Mouse (Mus musculus) adrenal gland, postnatal 25 days (tissue): Measurements from ENCODE around the gene Nom1. TPM values are rescaled to one million over a fixed set of nuclear protein-coding genes. Genes with fewer than 3 reads are reported as not detected.
A peak's percentile ranks its signal among the peaks of the same experiment; 100 is the strongest.
"Not testable (repeated sequence)": the region's sequence is repeated elsewhere in the genome, so short reads cannot be mapped to it uniquely, and the experiment has no call there.

ENCODE experiments used
- DNase-seq: peaks from one replicate; pipeline ENCODE4 v3.0.0; 2021; ENCODE audit warnings: mixed read lengths
- long read RNA-seq: library from polyadenylated mRNA; stranded (forward); transcript quantifications from one replicate; pipeline ENCODE4 v2.0.0, GENCODE M21; 2021
- total RNA-seq: library from RNA; stranded (reverse); gene quantifications from 2 replicates; pipeline ENCODE4 v1.2.3, GENCODE M21; 2021

The Nom1 gene
- 31.4 and 45.8 TPM in 2 replicates for total RNA-seq
- long read RNA-seq, full-length matches to known transcripts, result 64 of 82 reads
- long read RNA-seq, partial matches to known transcripts, result 7 of 82 reads
- long read RNA-seq, other reads (novel, unspliced or antisense), result 11 of 82 reads

GRCm38 (mm10) chr5:29434228-29434871 lies at the start of gene Nom1:
Nom1 (plus strand) TSS chr5:29434664.
- DNase-seq, result peak; percentile 87

DNA sequence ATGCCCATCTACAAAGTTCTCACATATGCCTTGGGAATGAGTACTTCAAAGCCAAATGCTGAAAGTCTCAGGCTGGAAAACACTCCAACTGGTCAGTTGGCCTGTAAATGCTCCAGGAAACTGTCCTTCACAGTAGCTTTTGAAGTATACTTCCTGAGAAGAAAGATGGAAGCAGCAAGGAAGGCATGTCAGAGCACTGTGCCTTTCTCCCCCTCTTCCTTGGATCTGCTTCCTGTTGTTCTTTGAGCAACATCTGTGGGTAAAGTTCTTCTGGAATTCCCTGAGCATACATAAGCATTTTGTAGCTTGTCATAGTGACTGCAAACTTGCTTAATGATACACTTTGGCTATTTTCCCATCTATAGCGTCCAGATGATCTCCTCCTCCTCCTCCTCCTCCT lies 46.9 kb upstream of the Nom1 start:
- no peak for DNase-seq

GRCm38 (mm10) chr5:29388181-29388943 lies 46.1 kb upstream of the Nom1 start:
- DNase-seq, result no peak

DNA sequence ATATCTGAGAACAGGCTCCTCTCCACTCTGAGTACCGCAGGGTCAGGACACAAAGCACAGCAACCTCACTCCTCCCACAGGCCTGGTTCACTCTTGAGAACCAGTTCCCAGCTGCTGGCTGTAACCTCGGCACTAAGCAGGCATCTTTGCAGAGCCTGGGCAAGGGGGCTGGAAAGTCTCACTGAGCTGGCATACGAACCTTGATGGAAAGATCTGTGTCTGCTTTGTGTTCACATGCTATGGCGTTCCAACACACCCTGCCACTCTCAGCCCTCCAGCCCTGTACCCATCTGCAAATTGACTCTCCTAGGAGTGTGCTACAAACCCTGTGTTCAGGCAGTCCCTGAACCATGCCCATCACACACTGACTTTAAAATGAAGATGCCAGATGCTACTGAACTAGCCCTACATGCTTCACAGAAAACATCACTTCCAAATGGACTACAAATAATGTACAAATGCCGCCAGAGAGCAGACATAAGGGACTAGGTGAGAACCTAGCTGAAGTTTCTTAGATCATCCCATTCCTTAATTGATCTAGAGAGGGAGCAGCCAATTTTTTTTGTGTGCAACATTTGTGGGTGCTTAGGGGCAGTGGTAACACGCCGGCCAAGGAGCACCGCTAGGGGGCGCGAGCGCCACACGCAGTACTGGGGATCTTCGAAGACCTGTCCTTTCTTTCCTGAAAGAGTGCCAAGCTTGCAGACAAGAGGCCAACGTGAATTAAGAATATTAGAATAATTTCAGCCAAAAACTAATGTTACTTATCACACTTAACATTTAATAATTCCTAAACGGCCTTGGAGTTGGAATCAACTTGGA lies 45.3 kb upstream of the Nom1 start:
- peak; percentile 91 for DNase-seq

- DNase-seq, result peak; percentile 82
Observed at GRCm38 (mm10) chr5:29398427-29398826, 36.0 kb upstream of the Nom1 start.

DNA sequence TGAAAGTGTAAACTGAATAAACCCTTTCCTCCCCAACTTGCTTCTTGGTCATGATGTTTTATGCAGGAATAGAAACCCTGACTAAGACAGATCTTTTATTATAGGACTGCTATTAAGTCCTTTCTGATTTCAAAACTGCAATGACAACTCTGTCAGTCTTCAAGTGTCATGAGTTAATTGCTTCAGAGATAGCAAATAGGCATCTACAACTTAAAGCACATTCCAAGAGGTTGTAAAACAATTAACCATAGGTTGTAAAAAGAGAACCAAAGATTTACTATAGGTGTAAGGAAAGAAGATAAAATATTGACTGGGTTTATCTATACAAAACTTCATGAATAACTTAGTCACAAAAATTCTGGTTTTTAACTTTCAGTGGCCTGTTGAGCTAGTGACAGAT lies 23.6 kb upstream of the Nom1 start:
- no peak for DNase-seq

GRCm38 (mm10) chr5:29413041-29413440 lies 21.4 kb upstream of the Nom1 start:
- no peak for DNase-seq

- not testable (repeated sequence) for DNase-seq
Observed at GRCm38 (mm10) chr5:29423330-29423729, 11.1 kb upstream of the Nom1 start.

DNA sequence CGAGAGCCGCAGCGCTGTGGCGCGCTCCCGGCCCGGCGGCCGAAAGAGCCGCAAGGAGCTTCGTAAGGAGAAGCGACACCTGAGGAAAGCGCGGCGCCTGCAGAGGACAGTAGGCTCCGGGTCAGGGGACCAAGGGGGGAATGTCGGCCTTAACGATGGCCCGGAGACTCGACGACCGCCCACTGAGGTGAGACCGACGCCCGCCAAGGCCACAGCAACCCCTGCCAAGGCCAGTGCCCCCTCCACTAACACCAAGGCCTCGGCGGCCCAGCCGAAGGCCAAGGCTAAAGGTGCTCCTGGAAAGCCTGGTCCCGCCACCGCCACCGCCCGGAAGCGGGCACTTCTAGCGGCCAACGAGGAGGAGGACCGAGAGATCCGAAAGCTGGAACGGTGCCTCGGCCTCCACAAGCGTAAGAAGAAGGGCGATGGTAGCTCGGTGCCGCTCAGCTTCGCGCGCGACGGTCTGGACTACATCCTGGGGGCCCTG lies 451 bp downstream of the Nom1 start:
- peak; percentile 64 for DNase-seq

DNA sequence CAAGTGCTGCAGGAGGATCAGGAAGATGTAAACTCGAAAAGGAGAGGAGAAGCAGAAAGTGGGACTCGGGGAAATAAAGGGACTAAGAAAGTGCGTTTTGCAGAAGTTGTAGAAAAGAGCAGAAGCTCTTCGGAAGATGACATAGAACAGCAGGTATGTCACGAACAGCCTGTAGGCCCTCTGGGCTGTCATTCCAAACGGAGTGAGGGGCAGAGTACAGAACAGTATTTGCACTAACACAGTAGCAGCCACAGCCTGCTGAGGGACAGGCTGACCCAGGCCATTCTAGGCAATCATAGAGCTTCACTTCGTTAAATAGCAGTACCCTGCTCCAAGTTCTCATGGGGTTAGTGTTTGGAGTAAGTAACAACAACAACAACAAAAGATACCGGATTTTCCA lies 1.0 kb downstream of the Nom1 start:
- no peak for DNase-seq

DNA sequence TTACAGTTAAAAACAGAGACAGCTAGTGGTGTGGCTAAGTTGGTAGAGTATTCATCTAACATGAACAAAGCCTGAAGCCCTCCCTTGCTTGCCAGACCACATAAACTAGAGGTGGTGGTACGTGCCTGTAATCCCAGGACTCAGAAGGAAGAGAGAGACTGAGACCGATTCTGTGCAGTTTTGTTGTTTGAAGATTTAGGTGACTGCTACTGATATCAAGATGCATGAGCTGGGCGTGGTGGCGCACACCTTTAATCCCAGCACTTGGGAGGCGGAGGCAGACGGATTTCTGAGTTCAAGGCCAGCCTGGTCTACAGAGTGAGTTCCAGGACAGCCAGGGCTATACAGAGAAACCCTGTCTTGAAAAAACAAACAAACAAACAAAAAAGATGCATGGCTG lies 2.3 kb downstream of the Nom1 start:
- not testable (repeated sequence) for DNase-seq

GRCm38 (mm10) chr5:29445275-29445674 lies 10.8 kb downstream of the Nom1 start:
- DNase-seq, result no peak

DNA sequence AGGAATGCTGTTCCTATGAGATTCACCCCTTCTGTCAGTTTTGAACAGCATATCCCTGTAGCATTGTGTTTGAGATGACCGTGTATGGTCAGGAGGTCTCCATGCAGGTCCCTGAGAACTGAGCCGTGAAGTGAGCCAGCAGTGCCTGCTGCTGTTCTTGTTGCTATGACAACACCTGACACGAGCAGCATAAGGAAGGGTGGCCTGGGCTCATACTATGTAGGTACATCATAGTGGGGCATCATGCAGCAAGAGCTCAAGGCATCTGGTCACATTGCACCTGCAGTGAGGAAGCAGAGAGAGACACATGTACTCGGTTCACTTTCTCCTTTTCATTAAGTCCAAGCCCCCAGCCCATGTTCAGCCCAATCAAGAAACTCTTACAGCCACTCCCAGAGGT lies 17.9 kb downstream of the Nom1 start:
- DNase-seq, result no peak

DNA sequence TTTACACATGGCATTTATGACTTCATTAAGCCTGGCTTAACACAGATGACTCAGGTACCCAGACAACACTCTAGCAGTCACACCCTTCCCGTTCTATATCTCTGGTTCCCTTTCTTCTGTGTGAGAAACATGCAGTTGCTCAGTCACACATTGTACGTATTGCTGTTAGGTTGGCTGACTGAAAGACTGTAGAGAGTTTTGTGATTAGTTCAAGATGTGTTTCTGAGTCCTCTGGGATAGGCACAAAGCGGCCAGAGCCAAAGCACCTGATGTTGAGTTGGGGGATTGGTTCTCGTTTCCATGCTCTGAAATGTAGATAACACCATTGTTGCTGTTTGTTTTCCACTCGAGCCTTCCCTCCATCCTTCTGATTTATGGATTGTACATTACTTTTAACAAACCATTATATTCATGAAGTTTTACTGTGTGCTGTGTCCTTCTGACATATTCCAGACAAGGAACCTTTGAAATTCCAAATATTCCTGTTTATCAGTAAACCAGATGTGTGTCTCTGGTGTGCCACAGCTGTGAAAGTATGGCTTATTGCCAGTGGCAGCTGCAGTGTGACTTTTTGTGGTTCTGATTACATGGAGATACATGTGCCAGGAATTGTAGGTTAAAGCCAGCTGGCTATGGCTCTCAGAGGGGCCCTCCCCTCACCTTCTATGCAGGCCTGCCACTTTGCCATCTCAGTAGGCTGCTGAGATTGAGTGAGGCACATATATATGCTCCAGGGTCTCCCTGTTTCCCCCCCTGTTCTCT lies 22.6 kb downstream of the Nom1 start:
- DNase-seq, result no peak

DNA sequence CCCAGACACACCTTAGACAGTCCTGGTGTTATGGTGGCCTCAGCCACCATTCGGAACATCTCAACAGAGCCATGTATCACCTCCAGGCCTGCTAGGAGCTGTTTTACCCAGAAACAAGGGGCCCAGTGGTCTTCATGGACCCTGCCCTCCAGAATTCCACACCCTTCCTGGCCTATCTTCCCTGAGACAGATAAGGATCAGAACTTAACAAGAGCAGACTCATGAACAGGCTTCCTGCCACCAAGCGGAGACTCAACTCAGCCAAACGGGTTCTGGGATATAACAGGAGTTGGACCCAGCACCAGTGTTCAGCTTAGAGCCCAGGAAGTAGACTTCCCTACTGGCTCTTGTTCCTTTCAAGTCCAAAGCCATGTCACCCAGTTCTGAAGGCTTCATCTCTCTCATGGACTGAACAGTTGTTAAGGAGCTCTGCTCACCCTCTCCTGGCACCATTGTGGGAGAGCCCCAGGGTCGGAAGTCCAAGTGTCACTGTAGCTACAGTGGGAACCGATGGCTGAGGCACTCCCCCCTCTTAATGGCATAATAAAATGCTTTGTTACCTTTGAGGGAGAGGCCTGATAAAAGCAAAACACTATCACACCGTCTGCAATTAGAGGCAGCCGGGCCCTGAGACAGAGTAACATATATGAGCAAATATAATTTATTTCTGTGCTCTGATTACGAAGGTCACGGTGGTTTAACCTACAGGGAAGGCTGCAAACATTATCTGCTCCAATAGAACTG lies 28.7 kb downstream of the Nom1 start:
- no peak for DNase-seq

- DNase-seq, result peak; percentile 2
Observed at GRCm38 (mm10) chr5:29467489-29468350, 33.3 kb downstream of the Nom1 start.

DNA sequence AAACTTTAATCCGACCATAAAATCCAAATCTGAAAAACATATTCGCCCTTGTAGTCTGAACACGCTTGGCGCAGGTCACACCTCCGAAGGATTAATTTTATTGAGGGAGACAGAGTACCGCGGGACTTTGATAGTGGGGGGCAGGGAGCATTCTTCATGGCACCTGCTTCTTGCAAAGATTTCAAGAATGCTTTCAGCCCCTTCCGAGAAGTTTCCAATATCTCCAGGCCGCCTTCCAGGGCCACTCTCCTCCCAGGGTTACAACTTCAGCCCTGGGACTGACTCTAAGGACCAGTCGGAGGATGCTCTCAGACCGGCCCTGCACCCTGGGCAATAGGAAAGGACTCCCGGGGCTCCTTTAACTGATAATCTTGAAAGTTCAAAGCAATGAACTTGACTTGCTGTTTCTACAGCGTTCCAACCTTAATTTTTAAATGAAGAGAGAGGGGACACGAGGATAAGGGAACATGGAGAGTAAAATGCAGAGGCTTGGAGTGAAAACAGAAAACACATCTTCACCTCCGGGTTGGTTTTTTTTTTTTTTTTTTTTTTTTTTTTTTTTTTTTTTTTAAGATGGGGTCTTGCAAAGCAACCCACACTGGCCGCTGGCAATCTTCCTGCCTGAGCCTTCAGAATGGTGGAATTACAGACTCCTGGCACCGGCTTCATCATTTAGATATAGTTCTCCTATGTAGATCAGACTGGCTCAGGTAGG lies 34.0 kb downstream of the Nom1 start:
- no peak for DNase-seq

- no peak for DNase-seq
Observed at GRCm38 (mm10) chr5:29469501-29469900, 35.0 kb downstream of the Nom1 start.

DNA sequence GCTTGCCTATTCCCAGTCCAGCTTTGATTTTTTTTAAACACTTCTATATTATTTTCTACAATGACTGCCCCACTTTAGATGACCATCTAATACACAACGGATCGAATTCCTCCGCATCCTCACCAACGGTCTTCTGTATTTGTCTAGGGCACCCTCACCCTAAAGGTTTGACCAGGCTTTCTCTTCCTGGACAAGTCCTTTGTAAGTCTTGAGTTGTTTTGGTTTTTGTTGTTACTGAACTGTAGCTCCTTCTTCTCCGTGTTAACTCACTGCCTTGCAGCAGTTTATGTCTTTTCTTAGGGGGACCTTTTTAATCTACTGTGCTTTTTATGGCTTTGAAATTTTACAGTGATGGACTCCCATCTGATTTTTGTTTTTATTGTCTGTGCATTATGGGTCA lies 35.8 kb downstream of the Nom1 start:
- no peak for DNase-seq
